Mouse (Mus musculus): ENCODE measurements around the gene Eif3k. TPM values are rescaled to one million over a fixed set of nuclear protein-coding genes. Genes with fewer than 3 reads are reported as not detected.

The Eif3k gene
- polyA plus RNA-seq, 1 experiment from 2014 or later, result 446 TPM

GRCm38 (mm10) chr7:28953476-28954376 is 27.9 kb downstream of the Eif3k start:
- Histone ChIP-seq H3K36me3 (peaks cover 64% of the 10 kb centered on the region), H3K4me3 (peak overlapping the region; percentile 31), H3K9me3 (replicated peaks) (no peaks in the 10 kb centered on the region), H3K4me1 (peaks cover 83% of the 10 kb centered on the region), H3K27ac (peak overlapping the region; percentile 84), H3K27me3 (ENCODE audit: low read depth, poor library complexity, severe bottlenecking) (no peaks in the 10 kb centered on the region)
- WGBS, result 22% methylated on average over 2 of the region's 2 CpGs
- peak; percentile 50 for DNase-seq (ENCODE audit: low spot score)

- 56% methylated on average over 3 of the region's 3 CpGs for WGBS
- H3K9me3 ChIP-seq (replicated peaks), result no peaks in the 10 kb centered on the region
- H3K36me3 ChIP-seq, result peaks cover 69% of the 10 kb centered on the region
- no peaks in the 10 kb centered on the region for H3K27me3 ChIP-seq (ENCODE audit: low read depth, poor library complexity, severe bottlenecking)
- H3K27ac ChIP-seq, result peak overlapping the region; percentile 84
- no peak for DNase-seq (ENCODE audit: low spot score)
- no peak overlapping the region for H3K4me3 ChIP-seq
- peaks cover 85% of the 10 kb centered on the region for H3K4me1 ChIP-seq
Measured at GRCm38 (mm10) chr7:28952786-28953185, 28.9 kb downstream of the Eif3k start.

GRCm38 (mm10) chr7:28951764-28952163 is 29.9 kb downstream of the Eif3k start:
- Histone ChIP-seq H3K4me3 (no peak overlapping the region), H3K36me3 (peaks cover 67% of the 10 kb centered on the region), H3K9me3 (replicated peaks) (no peaks in the 10 kb centered on the region), H3K4me1 (peaks cover 88% of the 10 kb centered on the region), H3K27me3 (ENCODE audit: low read depth, poor library complexity, severe bottlenecking) (no peaks in the 10 kb centered on the region), H3K27ac (peak overlapping the region; percentile 84; the same call in 1 of the 2 replicates)
- WGBS, result 94% methylated on average over 2 of the region's 2 CpGs
- no peak for DNase-seq (ENCODE audit: low spot score)

GRCm38 (mm10) chr7:28950346-28951037 is 31.2 kb downstream of the Eif3k start:
- no peak for DNase-seq (ENCODE audit: low spot score)

GRCm38 (mm10) chr7:28949298-28949697 is 32.4 kb downstream of the Eif3k start:
- H3K4me1 ChIP-seq, result peaks cover 99% of the 10 kb centered on the region
- no peak overlapping the region for H3K4me3 ChIP-seq
- 80% methylated on average over 2 of the region's 2 CpGs for WGBS
- no peaks in the 10 kb centered on the region for H3K27me3 ChIP-seq (ENCODE audit: low read depth, poor library complexity, severe bottlenecking)
- DNase-seq (ENCODE audit: low spot score), result no peak
- H3K9me3 ChIP-seq (replicated peaks), result no peaks in the 10 kb centered on the region
- H3K27ac ChIP-seq, result peak overlapping the region; percentile 88
- peaks cover 44% of the 10 kb centered on the region for H3K36me3 ChIP-seq

More at GRCm38 (mm10) chr7:28950346-28951037, 31.2 kb downstream of the Eif3k start:
- H3K27me3 ChIP-seq (ENCODE audit: low read depth, poor library complexity, severe bottlenecking), result no peaks in the 10 kb centered on the region
- no peak overlapping the region for H3K4me3 ChIP-seq
- no peaks in the 10 kb centered on the region for H3K9me3 ChIP-seq (replicated peaks)
- peaks cover 56% of the 10 kb centered on the region for H3K36me3 ChIP-seq
- 89% methylated on average over 10 of the region's 10 CpGs for WGBS
- H3K4me1 ChIP-seq, result peaks cover 97% of the 10 kb centered on the region
- H3K27ac ChIP-seq, result peak overlapping the region; percentile 67

GRCm38 (mm10) chr7:28948746-28949145 is 32.9 kb downstream of the Eif3k start:
- Histone ChIP-seq H3K27ac (peak overlapping the region; percentile 88), H3K9me3 (replicated peaks) (no peaks in the 10 kb centered on the region), H3K36me3 (peaks cover 42% of the 10 kb centered on the region), H3K4me3 (no peak overlapping the region; the same call in 1 of the 2 replicates), H3K27me3 (ENCODE audit: low read depth, poor library complexity, severe bottlenecking) (no peaks in the 10 kb centered on the region), H3K4me1 (peaks cover 97% of the 10 kb centered on the region)
- WGBS, result 90% methylated on average over 7 of the region's 7 CpGs
- DNase-seq (ENCODE audit: low spot score), result no peak

GRCm38 (mm10) chr7:28946271-28946610 is 35.4 kb downstream of the Eif3k start:
- peak; percentile 64 for DNase-seq (ENCODE audit: low spot score)
- Histone ChIP-seq H3K27me3 (ENCODE audit: low read depth, poor library complexity, severe bottlenecking) (no peaks in the 10 kb centered on the region), H3K4me3 (peak overlapping the region; percentile 20), H3K36me3 (peaks cover 56% of the 10 kb centered on the region), H3K9me3 (replicated peaks) (no peaks in the 10 kb centered on the region), H3K4me1 (peaks cover 87% of the 10 kb centered on the region), H3K27ac (peak overlapping the region; percentile 88)
- 0% methylated on average over 1 of the region's 1 CpGs for WGBS

GRCm38 (mm10) chr7:28945416-28946270 is 36.0 kb downstream of the Eif3k start:
- Histone ChIP-seq H3K4me3 (peak overlapping the region; percentile 20), H3K36me3 (peaks cover 56% of the 10 kb centered on the region)
- WGBS, result 10% methylated on average over 10 of the region's 10 CpGs

GRCm38 (mm10) chr7:28944756-28945415 is 36.8 kb downstream of the Eif3k start:
- Histone ChIP-seq H3K4me1 (peaks cover 85% of the 10 kb centered on the region), H3K27me3 (ENCODE audit: low read depth, poor library complexity, severe bottlenecking) (no peaks in the 10 kb centered on the region), H3K27ac (peak overlapping the region; percentile 88), H3K4me3 (peak overlapping the region; percentile 20), H3K9me3 (replicated peaks) (no peaks in the 10 kb centered on the region), H3K36me3 (peaks cover 56% of the 10 kb centered on the region)
- no peak for DNase-seq (ENCODE audit: low spot score)
- 41% methylated on average over 6 of the region's 6 CpGs for WGBS

More at GRCm38 (mm10) chr7:28945416-28946270, 36.0 kb downstream of the Eif3k start:
- DNase-seq (ENCODE audit: low spot score), result peak; percentile 73
- H3K9me3 ChIP-seq (replicated peaks), result no peaks in the 10 kb centered on the region
- H3K27ac ChIP-seq, result peak overlapping the region; percentile 88
- no peaks in the 10 kb centered on the region for H3K27me3 ChIP-seq (ENCODE audit: low read depth, poor library complexity, severe bottlenecking)
- H3K4me1 ChIP-seq, result peaks cover 85% of the 10 kb centered on the region

- DNase-seq (ENCODE audit: low spot score), result no peak
- Histone ChIP-seq H3K4me3 (no peak overlapping the region), H3K27me3 (ENCODE audit: low read depth, poor library complexity, severe bottlenecking) (no peaks in the 10 kb centered on the region), H3K9me3 (replicated peaks) (no peaks in the 10 kb centered on the region), H3K36me3 (peaks cover 50% of the 10 kb centered on the region), H3K4me1 (peaks cover 84% of the 10 kb centered on the region), H3K27ac (peak overlapping the region; percentile 54)
- WGBS, result 63% methylated on average over 5 of the region's 5 CpGs
Measured at GRCm38 (mm10) chr7:28943451-28944180, 38.0 kb downstream of the Eif3k start.

GRCm38 (mm10) chr7:28941542-28941941 is 40.1 kb downstream of the Eif3k start:
- H3K4me3 ChIP-seq, result no peak overlapping the region
- peaks cover 60% of the 10 kb centered on the region for H3K36me3 ChIP-seq
- DNase-seq (ENCODE audit: low spot score), result no peak
- H3K4me1 ChIP-seq, result peaks cover 77% of the 10 kb centered on the region
- no peaks in the 10 kb centered on the region for H3K9me3 ChIP-seq (replicated peaks)
- H3K27ac ChIP-seq, result 0 out of 2 replicates have a peak overlapping the region, but pooled peaks have one; percentile 34
- H3K27me3 ChIP-seq (ENCODE audit: low read depth, poor library complexity, severe bottlenecking), result no peaks in the 10 kb centered on the region
- WGBS, result 82% methylated on average over 4 of the region's 4 CpGs
